Mouse (Mus musculus) hindbrain, postnatal 0 days (tissue): ENCODE results near the gene Maats1. TPM values are rescaled to one million over a fixed set of nuclear protein-coding genes. Genes with fewer than 3 reads are reported as not detected.
"Not testable (repeated sequence)": the region's sequence is repeated elsewhere in the genome, so short reads cannot be mapped to it uniquely, and the experiment has no call there.

Source experiments
- ATAC-seq: fragments of 200-750 bp; cut with Nextera tagmentation; 2 replicates; pipeline ENCODE4 v1.8.0; 2017; ENCODE audit warnings: mild to moderate bottlenecking, moderate TSS enrichment, moderate library complexity
- DNase-seq: peaks from one replicate; pipeline ENCODE4 v3.0.0-alpha.2; 2015; ENCODE audit warnings: low spot score
- H3K27ac ChIP-seq: fragments of 300-500 bp; sonication (generic); 2 replicates; pipeline ENCODE4 v1.5.1; 2014; ENCODE audit warnings: mild to moderate bottlenecking
- H3K27me3 ChIP-seq: fragments of 300-500 bp; sonication (generic); 2 replicates; pipeline ENCODE4 v1.6.1; 2014; ENCODE audit warnings: low read length, mixed read lengths; ENCODE audit not compliant: insufficient read depth
- H3K36me3 ChIP-seq: fragments of 300-500 bp; sonication (generic); 2 replicates; pipeline ENCODE4 v1.6.1; 2014; ENCODE audit warnings: low read length, mixed read lengths; ENCODE audit not compliant: insufficient read depth
- H3K4me1 ChIP-seq: fragments of 300-500 bp; sonication (generic); 2 replicates; pipeline ENCODE4 v1.6.1; 2014; ENCODE audit warnings: antibody characterized with exemption, low read length, mixed read lengths; ENCODE audit not compliant: insufficient read depth
- H3K4me2 ChIP-seq: fragments of 300-500 bp; sonication (generic); 2 replicates; pipeline ENCODE4 v1.6.1; 2014; ENCODE audit warnings: low read depth, mild to moderate bottlenecking, low read length, moderate library complexity, mixed read lengths
- H3K4me3 ChIP-seq: fragments of 300-500 bp; sonication (generic); 2 replicates; pipeline ENCODE4 v1.5.1; 2014; ENCODE audit warnings: low read length
- H3K9ac ChIP-seq: fragments of 300-500 bp; sonication (generic); replicated peaks from 2 replicates; pipeline ENCODE4 v1.6.1; 2014; ENCODE audit warnings: mild to moderate bottlenecking, low read length, moderate library complexity, mixed read lengths
- H3K9me3 ChIP-seq: fragments of 300-500 bp; sonication (generic); 2 replicates; pipeline ENCODE4 v1.6.1; 2016; ENCODE audit warnings: low read length, mixed read lengths
- CTCF ChIP-seq: IDR thresholded peaks from 2 replicates; pipeline ENCODE4 v1.5.1; 2016; ENCODE audit warnings: antibody characterized with exemption, control low read depth, low read depth
- WGBS: fragments of 180-500 bp; shearing (Covaris S2); extraction: QIAGEN DNeasy Blood & Tissue Kit; methylation state at CpG from one replicate; pipeline ENCODE4 v1.1.7; 2014; 5-methylcytosine and 5-hydroxymethylcytosine counted together
- polyA plus RNA-seq: library from polyadenylated mRNA; unstranded; fragments of >200 nt; fragmentation: Nextera tagmentation; extraction: Ambion mirVana; gene quantifications from 2 replicates; pipeline ENCODE4 v1.2.1, GENCODE M21; 2015
- total RNA-seq: library from RNA; depleted of rRNA; stranded (reverse); fragments of >200 nt; gene quantifications from 2 replicates; pipeline ENCODE4 v1.2.3, GENCODE M21; 2014

Gene Maats1
- total and polyA plus RNA-seq, 2 experiments from 2014 or later: 0.86 to 1.4 TPM

- 89% methylated on average over 7 of the region's 7 CpGs for WGBS
- no peaks in the 10 kb centered on the region for H3K9me3 ChIP-seq
- no peak overlapping the region for H3K4me2 ChIP-seq
- no peaks in the 10 kb centered on the region for H3K4me1 ChIP-seq
- H3K27ac ChIP-seq: no peak overlapping the region
- H3K27me3 ChIP-seq: no peaks in the 10 kb centered on the region
- ATAC-seq (no peak), DNase-seq (no peak)
- H3K9ac ChIP-seq: no peak overlapping the region
- no peak for TF ChIP-seq CTCF
- peaks cover 10% of the 10 kb centered on the region; the same call in 1 of the 2 replicates for H3K36me3 ChIP-seq
- no peak overlapping the region for H3K4me3 ChIP-seq
These were observed 8.5 kb upstream of the Maats1 start for GRCm38 (mm10) chr16:38350361-38350855.

- ATAC-seq (no peak), DNase-seq (no peak)
- H3K9me3 ChIP-seq: no peaks in the 10 kb centered on the region
- no peaks in the 10 kb centered on the region for H3K4me1 ChIP-seq
- no peaks in the 10 kb centered on the region for H3K27me3 ChIP-seq
- H3K27ac ChIP-seq: no peak overlapping the region
- peaks cover 10% of the 10 kb centered on the region; the same call in 1 of the 2 replicates for H3K36me3 ChIP-seq
- no peak overlapping the region for H3K4me3 ChIP-seq
- TF ChIP-seq CTCF: no peak
- WGBS: 83% methylated on average over 2 of the region's 2 CpGs
- no peak overlapping the region for H3K9ac ChIP-seq
- H3K4me2 ChIP-seq: no peak overlapping the region
These were observed 7.9 kb upstream of the Maats1 start for GRCm38 (mm10) chr16:38349881-38350280.

GRCm38 (mm10) chr16:38348217-38348761 is 6.3 kb upstream of the Maats1 start:
- no peak overlapping the region for H3K4me2 ChIP-seq
- no peaks in the 10 kb centered on the region for H3K9me3 ChIP-seq
- ATAC-seq (no peak), DNase-seq (no peak)
- H3K27ac ChIP-seq: no peak overlapping the region
- H3K4me1 ChIP-seq: no peaks in the 10 kb centered on the region
- H3K9ac ChIP-seq: no peak overlapping the region
- WGBS: 89% methylated on average over 9 of the region's 9 CpGs
- H3K4me3 ChIP-seq: no peak overlapping the region
- H3K27me3 ChIP-seq: no peaks in the 10 kb centered on the region
- no peak for TF ChIP-seq CTCF
- H3K36me3 ChIP-seq: peaks cover 10% of the 10 kb centered on the region; the same call in 1 of the 2 replicates

GRCm38 (mm10) chr16:38347588-38347987 is 5.6 kb upstream of the Maats1 start:
- ATAC-seq: no peak
- H3K27ac ChIP-seq: no peak overlapping the region
- no peaks in the 10 kb centered on the region for H3K27me3 ChIP-seq
- peak overlapping the region; percentile 84 for H3K4me2 ChIP-seq
- TF ChIP-seq CTCF: no peak
- H3K4me3 ChIP-seq: peak overlapping the region; percentile 88
- no peaks in the 10 kb centered on the region for H3K4me1 ChIP-seq
- H3K36me3 ChIP-seq: peaks cover 10% of the 10 kb centered on the region; the same call in 1 of the 2 replicates
- H3K9ac ChIP-seq: peak overlapping the region; percentile 71; the same call in 1 of the 2 replicates
- no peaks in the 10 kb centered on the region for H3K9me3 ChIP-seq
- WGBS: 64% methylated on average over 6 of the region's 6 CpGs
- DNase-seq: no peak

GRCm38 (mm10) chr16:38346529-38347325 is 4.8 kb upstream of the Maats1 start, which contains the start of the genes Cox17 and Gm21987:
TSS of gene Cox17 (plus strand) at chr16:38346991.
TSS of gene Gm21987 (plus strand) at chr16:38347040.
- TF ChIP-seq CTCF: no peak

GRCm38 (mm10) chr16:38344941-38345725 is 3.2 kb upstream of the Maats1 start:
- no peak overlapping the region for H3K4me2 ChIP-seq
- H3K9me3 ChIP-seq: no peaks in the 10 kb centered on the region
- no peaks in the 10 kb centered on the region for H3K4me1 ChIP-seq
- ATAC-seq (0 out of 2 replicates have a peak, but pooled peaks have one; percentile 39), DNase-seq (peak; percentile 93)
- H3K36me3 ChIP-seq: 0 out of 2 replicates have a peak, but pooled peaks cover 3% of the 10 kb centered on the region
- no peak overlapping the region for H3K9ac ChIP-seq
- peak; percentile 68 for TF ChIP-seq CTCF
- WGBS: 78% methylated on average over 3 of the region's 3 CpGs
- no peak overlapping the region for H3K4me3 ChIP-seq
- H3K27me3 ChIP-seq: no peaks in the 10 kb centered on the region
- no peak overlapping the region for H3K27ac ChIP-seq

More at GRCm38 (mm10) chr16:38346529-38347325, 4.8 kb upstream of the Maats1 start, which contains the start of the genes Cox17 and Gm21987:
- ATAC-seq (peak; percentile 98), DNase-seq (peak; percentile 98)
- H3K4me3 ChIP-seq: peak within 1 kb of the TSS; percentile 88
- no peaks in the 10 kb centered on the region for H3K4me1 ChIP-seq
- no peaks in the 10 kb centered on the region for H3K27me3 ChIP-seq
- H3K9me3 ChIP-seq: no peaks in the 10 kb centered on the region
- H3K27ac ChIP-seq: peak within 1 kb of the TSS; percentile 89
- peak within 1 kb of the TSS; percentile 71 for H3K9ac ChIP-seq
- peaks cover 10% of the 10 kb centered on the region; the same call in 1 of the 2 replicates for H3K36me3 ChIP-seq
- 3% methylated on average over 35 of the region's 35 CpGs for WGBS
- peak within 1 kb of the TSS; percentile 84 for H3K4me2 ChIP-seq

GRCm38 (mm10) chr16:38338077-38338476 is 3.9 kb downstream of the Maats1 start:
- not testable (repeated sequence) for H3K4me1 ChIP-seq, H3K4me3 ChIP-seq, H3K9me3 ChIP-seq, H3K27ac ChIP-seq, DNase-seq, ATAC-seq, H3K9ac ChIP-seq, H3K36me3 ChIP-seq, H3K27me3 ChIP-seq, H3K4me2 ChIP-seq
- WGBS: 86% methylated on average over 4 of the region's 4 CpGs
